Mouse (Mus musculus) cortical plate, adult 2 months (tissue): ENCODE results near the gene Lemd1. TPM values are rescaled to one million over a fixed set of nuclear protein-coding genes. Genes with fewer than 3 reads are reported as not detected.

Experiments used
- H3K27ac ChIP-seq: fragments of 200-500 bp; 2 replicates; pipeline ENCODE4 v1.5.1; 2012; ENCODE audit warnings: low read length, control low read depth, inconsistent platforms; ENCODE audit not compliant: insufficient read depth
- H3K4me1 ChIP-seq: fragments of 200-500 bp; 2 replicates; pipeline ENCODE4 v1.6.1; 2011; ENCODE audit warnings: low read length; ENCODE audit not compliant: control insufficient read depth, insufficient read depth
- H3K4me3 ChIP-seq: fragments of 200-500 bp; 2 replicates; pipeline ENCODE4 v1.5.1; 2011; ENCODE audit warnings: mild to moderate bottlenecking, low read length, control low read depth; ENCODE audit not compliant: insufficient read depth
- CTCF ChIP-seq: fragments of 200-500 bp; IDR thresholded peaks from 2 replicates; pipeline ENCODE4 v1.5.1; 2011; ENCODE audit warnings: mild to moderate bottlenecking, control low read depth, low read length; ENCODE audit not compliant: insufficient read depth; ENCODE audit errors: extremely low read depth
- POLR2A ChIP-seq: fragments of 200-500 bp; IDR thresholded peaks from 2 replicates; pipeline ENCODE4 v1.6.1; 2011; ENCODE audit warnings: mild to moderate bottlenecking, low read length, control low read depth; ENCODE audit not compliant: insufficient read depth; ENCODE audit errors: extremely low read depth
- polyA plus RNA-seq: library from polyadenylated mRNA; depleted of rRNA; stranded (reverse); fragments of >200 nt; gene quantifications from 2 replicates; pipeline ENCODE4 v1.2.3, GENCODE M21; 2012

Lemd1 gene
- polyA plus RNA-seq, 1 experiment = 7.5 TPM

DNA sequence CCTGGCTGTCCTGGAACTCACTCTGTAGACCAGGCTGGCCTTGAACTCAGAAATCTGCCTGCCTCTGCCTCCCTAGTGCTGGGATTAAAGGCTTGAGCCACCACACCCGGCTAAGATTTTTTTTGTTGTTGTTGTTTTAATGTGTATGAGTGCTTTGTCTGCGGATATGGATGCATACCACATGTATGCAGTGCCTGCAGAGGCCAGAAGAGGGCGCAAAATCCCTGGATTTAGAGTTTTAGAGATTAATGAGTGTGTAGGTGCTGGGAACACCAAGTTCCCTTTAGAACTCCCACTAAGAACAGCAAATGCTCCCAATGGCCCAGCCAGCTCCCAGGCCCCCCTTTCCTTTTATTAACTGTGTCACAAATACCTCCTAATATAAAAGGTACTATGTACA, 25.4 kb upstream of the Lemd1 start:
- TF ChIP-seq POLR2A = no peak
- TF ChIP-seq CTCF = peak; percentile 23; the same call in 1 of the 2 replicates

DNA sequence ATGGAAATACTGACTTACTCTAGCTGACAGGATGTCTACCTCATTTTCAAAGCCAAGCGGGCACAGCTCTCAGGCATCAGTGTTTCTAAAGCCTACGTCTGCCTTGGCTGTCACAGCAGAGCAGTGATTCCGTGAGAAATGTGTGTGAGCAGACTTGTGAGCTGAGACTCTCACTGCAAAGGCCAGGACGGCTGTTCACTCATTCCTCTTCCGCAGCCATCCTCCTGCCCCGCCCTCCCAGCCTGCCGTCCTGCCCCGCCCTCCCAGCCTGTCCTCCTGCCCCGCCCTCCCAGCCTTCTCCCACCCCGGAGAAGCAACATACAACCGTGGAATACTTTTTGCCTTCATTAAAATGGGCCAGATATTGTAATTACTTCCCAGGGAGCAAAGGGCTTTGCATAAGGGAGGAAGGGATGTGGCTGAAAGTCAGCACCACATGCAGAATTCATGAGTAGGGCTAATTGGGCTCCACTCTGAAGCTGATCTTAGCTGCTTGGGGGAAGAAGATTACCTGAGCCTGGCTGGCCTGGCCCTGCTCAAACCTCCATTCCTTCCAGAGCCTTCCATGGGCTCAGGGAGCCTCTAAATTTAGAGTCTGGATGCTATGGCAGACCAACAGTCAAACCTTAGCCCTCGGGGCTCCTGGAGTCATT, 23.0 kb upstream of the Lemd1 start:
- Histone ChIP-seq H3K4me1 (no peaks in the 10 kb centered on the region), H3K4me3 (no peak overlapping the region), H3K27ac (no peak overlapping the region)
- no peak for TF ChIP-seq CTCF
- TF ChIP-seq POLR2A = no peak

More for the DNA sequence above, 25.4 kb upstream of the Lemd1 start:
- Histone ChIP-seq H3K27ac (no peak overlapping the region), H3K4me3 (no peak overlapping the region), H3K4me1 (no peaks in the 10 kb centered on the region)

DNA sequence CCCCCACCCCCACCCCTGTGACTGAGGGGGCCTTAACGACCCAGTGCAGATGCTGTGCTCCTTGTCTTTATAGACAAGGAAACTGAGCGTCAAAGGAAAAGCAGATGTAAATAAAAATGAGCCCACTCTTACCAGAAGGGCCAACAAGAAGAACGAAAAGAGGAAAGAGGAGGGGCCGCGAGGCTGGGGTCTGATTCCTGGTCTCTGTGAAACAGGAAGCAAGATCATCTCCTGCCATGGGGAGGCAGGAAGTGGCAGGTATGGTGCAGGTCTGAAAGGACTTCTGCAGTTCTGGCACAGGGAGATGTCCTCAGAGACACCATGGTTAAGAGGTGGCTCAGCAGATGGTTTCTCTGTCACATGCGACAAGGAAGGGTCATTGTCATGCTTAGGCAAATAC, 20.5 kb upstream of the Lemd1 start:
- H3K4me3 ChIP-seq = no peak overlapping the region
- TF ChIP-seq POLR2A = no peak
- TF ChIP-seq CTCF = no peak
- no peak overlapping the region for H3K27ac ChIP-seq

DNA sequence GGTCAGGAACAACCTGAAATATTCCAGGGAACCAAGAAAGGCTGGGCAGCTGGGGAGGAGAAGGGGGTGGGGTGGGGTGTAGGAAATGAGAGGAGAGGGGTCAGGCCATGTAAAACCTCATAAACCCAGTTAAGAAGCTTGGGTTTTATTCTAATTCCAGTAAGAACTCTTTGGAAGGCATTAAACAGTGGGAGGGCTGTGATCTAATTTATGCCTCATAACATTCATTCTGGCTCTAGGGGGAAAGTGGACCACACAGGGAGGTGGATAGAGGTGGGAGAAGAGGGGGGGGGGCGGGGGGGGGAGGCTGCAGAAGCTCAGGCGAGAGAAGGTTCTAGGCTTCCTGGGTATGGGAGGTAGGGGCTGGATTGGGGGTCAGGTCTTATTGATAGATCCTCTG, 19.6 kb upstream of the Lemd1 start:
- Histone ChIP-seq H3K4me3 (no peak overlapping the region), H3K27ac (no peak overlapping the region), H3K4me1 (no peaks in the 10 kb centered on the region)
- TF ChIP-seq POLR2A (no peak), CTCF (no peak)

More for the DNA sequence above, 20.5 kb upstream of the Lemd1 start:
- H3K4me1 ChIP-seq = no peaks in the 10 kb centered on the region

DNA sequence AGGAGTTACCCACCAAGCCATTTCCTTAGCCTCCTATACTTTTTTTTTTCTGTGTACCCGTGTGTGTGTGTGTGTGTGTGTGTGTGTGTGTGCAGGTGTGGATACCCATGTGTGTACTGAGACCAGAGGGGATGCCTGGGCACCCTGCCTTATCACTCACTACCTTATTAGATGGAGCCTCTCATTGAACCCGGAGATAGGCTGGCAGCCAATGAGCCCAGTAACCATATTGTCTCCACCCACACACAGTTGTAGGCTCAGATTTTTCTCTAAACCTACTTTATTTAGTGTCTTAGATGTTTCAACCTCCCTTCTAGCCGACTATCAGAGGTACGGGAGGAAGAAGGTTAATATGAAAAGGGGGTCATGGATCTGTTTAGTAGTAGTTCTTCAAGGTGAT, 4.9 kb upstream of the Lemd1 start:
- no peak overlapping the region for H3K27ac ChIP-seq
- no peaks in the 10 kb centered on the region for H3K4me1 ChIP-seq
- TF ChIP-seq CTCF = no peak
- no peak for TF ChIP-seq POLR2A
- H3K4me3 ChIP-seq = no peak overlapping the region

DNA sequence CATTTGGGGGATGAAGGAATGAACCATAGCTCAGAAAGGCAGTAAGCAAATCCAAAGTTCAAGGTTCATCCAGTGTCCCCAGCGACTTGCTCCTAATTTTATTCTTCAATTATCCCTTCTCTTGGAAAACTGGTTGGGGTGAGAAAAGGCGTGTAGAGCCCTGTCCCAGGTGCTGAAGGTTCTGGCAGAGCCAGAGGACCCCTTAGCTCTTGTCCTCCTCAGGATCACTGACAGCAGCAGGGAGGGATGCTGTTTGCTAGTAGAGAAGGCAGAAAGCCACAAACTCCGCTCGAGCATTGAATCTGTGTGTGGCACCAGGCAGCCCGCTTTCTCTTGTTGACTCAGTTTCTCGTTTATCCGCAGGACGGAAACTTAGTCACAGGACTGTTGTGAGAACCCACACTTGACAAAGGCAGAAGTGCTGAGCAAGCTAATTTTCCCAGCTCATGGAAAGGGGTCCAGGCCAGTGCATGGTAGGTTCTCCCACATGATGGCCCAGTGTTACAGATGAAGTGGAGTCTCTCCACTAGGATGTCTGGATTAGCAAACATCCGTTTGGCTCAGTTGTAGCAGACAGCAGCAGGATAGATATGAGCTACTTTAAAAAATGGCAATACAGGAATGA, 2.7 kb upstream of the Lemd1 start:
- TF ChIP-seq CTCF (no peak), POLR2A (no peak)
- H3K4me3 ChIP-seq = no peak overlapping the region
- H3K27ac ChIP-seq = no peak overlapping the region
- no peaks in the 10 kb centered on the region for H3K4me1 ChIP-seq

DNA sequence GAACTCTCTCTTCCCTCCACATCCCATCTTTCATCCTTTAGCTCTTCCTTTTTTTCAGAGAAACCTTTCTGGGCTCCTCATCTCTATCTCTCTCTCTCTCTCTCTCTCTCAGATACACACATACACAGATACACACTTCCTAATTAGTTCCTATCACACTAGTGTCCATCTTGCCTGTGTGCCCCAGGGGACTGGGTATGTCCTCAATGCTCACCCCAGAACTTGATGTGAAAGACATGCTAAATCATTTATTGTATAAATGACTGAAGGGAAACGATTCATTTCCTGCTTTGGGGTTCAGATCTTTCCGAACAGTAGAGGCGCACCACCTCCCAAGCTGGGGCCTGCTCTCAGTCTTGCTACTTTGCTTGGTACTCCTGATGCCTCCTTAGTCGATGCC, 2.0 kb upstream of the Lemd1 start:
- no peak overlapping the region for H3K4me3 ChIP-seq
- TF ChIP-seq CTCF (no peak), POLR2A (no peak)
- no peaks in the 10 kb centered on the region for H3K4me1 ChIP-seq
- H3K27ac ChIP-seq = no peak overlapping the region

DNA sequence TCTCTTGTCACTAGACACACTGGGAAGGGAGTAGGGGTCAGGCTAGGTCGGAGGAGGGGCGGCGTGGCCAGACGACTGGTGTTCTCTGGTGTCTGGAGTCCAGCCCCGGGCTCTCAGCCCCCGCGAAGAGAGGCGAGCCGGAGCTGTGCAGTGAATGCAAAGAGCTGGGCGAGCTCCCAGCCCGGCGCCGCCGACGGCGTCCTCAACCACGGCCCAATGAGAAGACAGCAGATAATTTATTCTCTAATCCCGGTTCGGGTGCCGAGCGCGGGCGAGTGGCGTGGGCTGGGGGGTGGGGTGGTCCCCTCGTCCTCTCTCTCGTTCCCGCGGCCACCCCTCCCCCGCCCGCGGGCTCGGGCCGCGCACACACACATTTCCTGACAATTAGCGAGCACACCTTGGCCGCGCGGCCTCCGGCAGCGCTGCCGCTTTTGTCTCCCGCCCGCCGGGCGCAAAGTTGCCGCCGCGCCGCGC, 1.2 kb upstream of the Lemd1 start:
- Histone ChIP-seq H3K27ac (no peak overlapping the region), H3K4me3 (peak overlapping the region; percentile 42), H3K4me1 (no peaks in the 10 kb centered on the region)
- no peak for TF ChIP-seq POLR2A
- no peak for TF ChIP-seq CTCF

DNA sequence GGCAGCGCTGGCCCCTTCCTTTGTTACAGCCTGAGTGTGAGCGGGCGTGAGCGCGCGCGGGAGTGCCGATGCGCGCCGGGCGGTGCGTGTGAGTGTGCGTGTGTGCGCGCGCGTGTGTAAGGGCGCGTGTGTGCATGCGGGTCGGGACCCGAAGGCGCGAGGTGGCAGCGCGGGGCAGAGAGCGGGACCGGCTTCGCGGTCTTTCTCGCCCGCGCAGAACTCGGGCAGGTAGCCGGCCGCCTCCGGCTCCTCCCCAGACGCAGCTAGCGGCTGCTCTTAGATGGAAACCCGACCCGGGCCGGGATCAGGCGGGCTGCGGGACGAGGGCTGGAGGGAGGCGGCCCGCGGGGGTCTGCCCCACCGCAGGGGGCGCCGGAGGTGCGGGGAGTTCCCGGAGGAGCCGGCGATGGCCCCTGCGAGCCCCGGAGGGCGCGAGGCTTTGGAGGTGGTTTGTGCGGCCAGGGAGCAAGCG, 574 bp upstream of the Lemd1 start:
- TF ChIP-seq POLR2A (no peak), CTCF (no peak)
- no peaks in the 10 kb centered on the region for H3K4me1 ChIP-seq
- peak overlapping the region; percentile 42 for H3K4me3 ChIP-seq
- H3K27ac ChIP-seq = no peak overlapping the region
